Mouse (Mus musculus) thymus, adult 2 months (tissue): ENCODE measurements around the gene Fndc3b. TPM values are rescaled to one million over a fixed set of nuclear protein-coding genes. Genes with fewer than 3 reads are reported as not detected.

ENCODE experiments used
- DNase-seq: peaks from one replicate; pipeline ENCODE4 v3.0.0; 2021
- H3K27ac ChIP-seq: fragments of 200-500 bp; 2 replicates; pipeline ENCODE4 v1.5.1; 2012; ENCODE audit warnings: low read length, control low read depth; ENCODE audit not compliant: control insufficient read depth, insufficient read depth
- H3K27me3 ChIP-seq: fragments of 200-500 bp; 2 replicates; pipeline ENCODE4 v1.6.1; 2012; ENCODE audit warnings: mild to moderate bottlenecking, low read length, moderate library complexity, mixed read lengths; ENCODE audit not compliant: control insufficient read depth, insufficient read depth
- H3K36me3 ChIP-seq: fragments of 200-500 bp; 2 replicates; pipeline ENCODE4 v1.6.1; 2012; ENCODE audit warnings: mild to moderate bottlenecking, low read length, moderate library complexity; ENCODE audit not compliant: control insufficient read depth, insufficient read depth
- H3K4me1 ChIP-seq: fragments of 200-500 bp; replicated peaks from 2 replicates; pipeline ENCODE4 v1.6.1; 2012; ENCODE audit warnings: low read length; ENCODE audit not compliant: control insufficient read depth, insufficient read depth
- H3K4me3 ChIP-seq: fragments of 200-500 bp; 2 replicates; pipeline ENCODE4 v1.5.1; 2012; ENCODE audit warnings: mild to moderate bottlenecking, low read length, control low read depth, moderate library complexity; ENCODE audit not compliant: control insufficient read depth, insufficient read depth
- CTCF ChIP-seq: fragments of 200-500 bp; IDR thresholded peaks from 2 replicates; pipeline ENCODE4 v1.5.1; 2012; ENCODE audit warnings: mild to moderate bottlenecking, control low read depth, low read length, moderate library complexity, borderline replicate concordance; ENCODE audit not compliant: control insufficient read depth, poor library complexity, insufficient read depth; ENCODE audit errors: extremely low read depth
- POLR2A ChIP-seq: fragments of 200-500 bp; IDR thresholded peaks from 2 replicates; pipeline ENCODE4 v1.6.1; 2012; ENCODE audit warnings: mild to moderate bottlenecking, low read length, control low read depth, moderate library complexity; ENCODE audit not compliant: control insufficient read depth, poor library complexity, insufficient read depth; ENCODE audit errors: extremely low read depth
- WGBS: fragments of 180-500 bp; shearing (Covaris S2); methylation state at CpG from one replicate; pipeline ENCODE4 v1.1.7; 2018; 5-methylcytosine and 5-hydroxymethylcytosine counted together
- polyA plus RNA-seq: library from polyadenylated mRNA; depleted of rRNA; stranded (reverse); fragments of >200 nt; gene quantifications from 2 replicates; pipeline ENCODE4 v1.2.3, GENCODE M21; 2012

Gene Fndc3b
- polyA plus RNA-seq, 1 experiment: 4.7 TPM

DNA sequence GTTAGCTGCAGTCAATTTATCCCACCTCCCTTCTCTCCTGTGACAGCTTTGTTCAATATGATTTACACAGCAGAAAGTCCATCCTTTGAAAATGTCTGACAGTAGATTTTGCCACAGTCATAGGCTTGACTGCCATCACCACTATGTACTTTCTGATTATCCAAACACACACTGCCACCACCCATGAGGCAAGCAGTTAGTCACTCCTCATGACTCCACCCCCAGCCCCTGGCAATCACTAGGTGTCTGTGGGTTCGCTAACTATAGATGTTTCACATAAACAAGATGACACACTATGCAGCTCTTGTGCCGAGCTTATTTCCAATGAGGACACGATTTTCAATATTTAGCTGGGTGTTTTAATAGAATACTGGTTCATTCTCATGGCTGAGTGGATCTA is 160.1 kb downstream of the Fndc3b start:
- H3K4me1 ChIP-seq: no peaks in the 10 kb centered on the region
- TF ChIP-seq CTCF (no peak), POLR2A (no peak)
- H3K36me3 ChIP-seq: no peaks in the 10 kb centered on the region
- H3K27me3 ChIP-seq: no peaks in the 10 kb centered on the region
- no peak overlapping the region for H3K4me3 ChIP-seq
- WGBS: 92% methylated on average over 3 of the region's 3 CpGs
- no peak for DNase-seq
- no peak overlapping the region for H3K27ac ChIP-seq

DNA sequence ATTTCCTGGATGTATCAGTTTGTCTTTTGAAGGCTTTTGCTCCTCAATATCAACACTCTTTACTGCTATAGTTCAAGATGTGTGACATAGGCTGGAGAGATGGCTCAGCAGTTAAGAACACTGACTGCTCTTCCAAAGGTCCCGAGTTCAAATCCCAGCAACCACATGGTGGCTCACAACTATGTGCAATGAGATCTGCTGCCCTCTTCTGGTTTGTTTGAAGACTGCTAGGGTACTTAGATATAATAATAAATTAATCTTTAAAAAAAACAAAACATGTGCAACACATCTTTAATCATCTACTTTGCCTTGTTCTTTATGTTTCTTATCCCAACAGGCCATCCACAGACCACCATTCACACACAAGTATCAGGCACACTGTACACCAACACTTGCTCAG is 160.7 kb downstream of the Fndc3b start:
- H3K4me3 ChIP-seq: no peak overlapping the region
- no peaks in the 10 kb centered on the region for H3K36me3 ChIP-seq
- H3K27me3 ChIP-seq: no peaks in the 10 kb centered on the region
- no peak for DNase-seq
- H3K27ac ChIP-seq: no peak overlapping the region
- 87% methylated on average over 1 of the region's 1 CpGs for WGBS
- no peaks in the 10 kb centered on the region for H3K4me1 ChIP-seq
- TF ChIP-seq POLR2A (no peak), CTCF (no peak)

DNA sequence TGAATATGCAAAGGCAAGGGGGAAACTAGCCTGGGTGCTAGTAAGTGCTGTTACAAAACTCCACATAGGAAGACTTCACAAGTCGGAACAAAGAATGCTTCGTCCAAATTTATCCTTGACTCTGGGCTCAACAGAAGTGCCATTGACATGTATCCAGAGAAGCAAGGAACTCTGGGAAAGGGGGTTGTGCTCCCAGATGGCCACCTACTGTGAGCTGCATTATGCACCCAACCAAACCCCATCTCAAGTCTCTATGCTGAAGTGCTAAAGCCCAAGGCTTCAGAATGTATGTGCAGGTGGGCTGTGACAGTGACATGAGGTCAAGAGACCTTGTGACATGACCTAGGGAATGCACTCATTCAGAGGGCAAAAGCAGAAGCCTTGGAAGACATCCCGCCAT is 165.5 kb downstream of the Fndc3b start:
- Histone ChIP-seq H3K4me3 (no peak overlapping the region), H3K36me3 (no peaks in the 10 kb centered on the region), H3K27me3 (no peaks in the 10 kb centered on the region), H3K27ac (no peak overlapping the region), H3K4me1 (no peaks in the 10 kb centered on the region)
- no peak for TF ChIP-seq CTCF
- 97% methylated on average over 3 of the region's 3 CpGs for WGBS
- DNase-seq: no peak

DNA sequence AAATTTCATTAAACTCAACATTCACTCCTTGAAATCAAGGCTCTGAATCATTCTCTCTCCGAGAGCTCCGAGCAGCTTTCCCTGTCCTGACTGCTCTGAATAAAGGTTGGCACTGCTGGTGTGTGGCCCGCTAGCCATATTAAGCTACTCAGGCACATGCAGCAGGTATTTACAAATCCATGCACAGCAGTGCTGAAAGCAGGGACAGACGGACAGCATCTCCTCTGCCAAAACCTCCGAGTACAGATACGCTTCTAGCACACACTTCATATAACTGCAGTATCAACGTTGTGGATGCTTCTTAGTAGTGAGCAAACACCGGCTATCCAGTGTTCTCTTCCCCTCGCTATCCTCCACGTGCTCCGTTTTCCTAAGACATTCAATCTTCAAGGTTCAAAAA is 167.0 kb downstream of the Fndc3b start:
- no peaks in the 10 kb centered on the region for H3K4me1 ChIP-seq
- no peak for DNase-seq
- no peaks in the 10 kb centered on the region for H3K27me3 ChIP-seq
- no peak for TF ChIP-seq CTCF
- no peak for TF ChIP-seq POLR2A
- no peak overlapping the region for H3K4me3 ChIP-seq
- WGBS: 97% methylated on average over 11 of the region's 11 CpGs
- H3K36me3 ChIP-seq: no peaks in the 10 kb centered on the region
- no peak overlapping the region for H3K27ac ChIP-seq

DNA sequence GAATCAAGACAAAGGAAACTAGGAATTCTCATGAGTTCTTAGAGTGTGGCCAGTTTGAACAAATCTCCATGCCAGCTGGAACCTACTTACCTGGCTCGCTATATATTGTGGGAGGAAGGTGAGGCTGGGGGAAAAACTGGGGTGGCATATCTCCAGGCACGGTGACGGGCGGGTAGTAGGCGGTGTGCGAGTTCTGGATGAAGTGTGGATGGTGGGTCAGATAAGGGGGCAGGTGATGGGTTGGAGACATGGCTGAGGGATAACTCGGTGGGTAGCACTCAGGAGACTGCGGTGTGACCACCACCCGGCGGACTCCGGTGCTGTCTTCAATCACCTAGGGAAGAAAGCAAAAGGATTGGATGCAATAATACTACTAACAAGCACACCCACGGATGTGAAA is 169.3 kb downstream of the Fndc3b start:
- no peaks in the 10 kb centered on the region for H3K4me1 ChIP-seq
- WGBS: 98% methylated on average over 12 of the region's 12 CpGs
- no peak overlapping the region for H3K4me3 ChIP-seq
- no peaks in the 10 kb centered on the region for H3K36me3 ChIP-seq
- no peak overlapping the region for H3K27ac ChIP-seq
- DNase-seq: no peak
- no peak for TF ChIP-seq CTCF
- TF ChIP-seq POLR2A: no peak
- no peaks in the 10 kb centered on the region for H3K27me3 ChIP-seq

DNA sequence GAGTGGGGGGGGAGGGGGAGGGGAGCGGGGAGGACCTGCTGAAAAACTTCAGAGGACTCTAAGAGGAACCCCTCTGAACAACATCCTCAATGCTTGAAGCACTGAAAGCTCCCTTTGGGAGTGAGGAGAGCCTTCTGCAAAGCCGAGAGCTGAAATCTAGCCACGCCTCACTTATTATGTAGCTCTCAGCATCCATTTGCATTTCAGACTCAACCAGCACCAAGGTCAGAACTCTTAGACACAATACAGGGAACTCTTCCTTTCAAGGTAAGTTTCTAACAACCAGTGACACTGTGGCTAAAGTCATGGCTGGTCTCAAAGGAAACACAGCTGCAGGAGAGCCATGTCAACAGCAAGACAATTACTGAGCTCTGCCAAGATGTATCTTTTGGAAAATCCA is 169.9 kb downstream of the Fndc3b start:
- DNase-seq: no peak
- WGBS: 90% methylated on average over 3 of the region's 3 CpGs
- Histone ChIP-seq H3K36me3 (no peaks in the 10 kb centered on the region), H3K4me1 (no peaks in the 10 kb centered on the region), H3K27ac (no peak overlapping the region), H3K27me3 (no peaks in the 10 kb centered on the region), H3K4me3 (no peak overlapping the region)
- TF ChIP-seq POLR2A: no peak
- TF ChIP-seq CTCF: no peak

DNA sequence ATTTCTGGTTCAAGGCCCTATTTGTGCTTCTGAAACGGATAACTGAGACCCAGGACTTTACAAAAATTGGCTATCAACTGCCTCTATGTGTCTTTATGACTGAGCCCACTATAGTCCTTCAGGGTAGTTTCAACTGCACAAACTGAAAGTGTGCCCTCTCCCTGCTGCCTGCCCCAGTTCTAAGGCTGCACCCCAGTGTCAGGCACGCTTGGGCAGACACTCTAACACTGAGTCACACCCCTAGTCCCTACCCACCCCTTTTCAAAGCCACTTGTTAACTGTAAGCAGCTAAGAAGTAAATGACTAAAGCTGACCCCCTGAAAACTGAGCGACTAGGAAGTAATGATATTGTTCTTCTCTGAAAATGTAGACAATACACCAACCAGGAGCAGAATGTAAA is 176.9 kb downstream of the Fndc3b start:
- no peaks in the 10 kb centered on the region for H3K27me3 ChIP-seq
- TF ChIP-seq CTCF (no peak), POLR2A (no peak)
- DNase-seq: no peak
- no peaks in the 10 kb centered on the region for H3K36me3 ChIP-seq
- WGBS: 83% methylated on average over 3 of the region's 3 CpGs
- H3K4me3 ChIP-seq: no peak overlapping the region
- H3K27ac ChIP-seq: no peak overlapping the region
- H3K4me1 ChIP-seq: no peaks in the 10 kb centered on the region

DNA sequence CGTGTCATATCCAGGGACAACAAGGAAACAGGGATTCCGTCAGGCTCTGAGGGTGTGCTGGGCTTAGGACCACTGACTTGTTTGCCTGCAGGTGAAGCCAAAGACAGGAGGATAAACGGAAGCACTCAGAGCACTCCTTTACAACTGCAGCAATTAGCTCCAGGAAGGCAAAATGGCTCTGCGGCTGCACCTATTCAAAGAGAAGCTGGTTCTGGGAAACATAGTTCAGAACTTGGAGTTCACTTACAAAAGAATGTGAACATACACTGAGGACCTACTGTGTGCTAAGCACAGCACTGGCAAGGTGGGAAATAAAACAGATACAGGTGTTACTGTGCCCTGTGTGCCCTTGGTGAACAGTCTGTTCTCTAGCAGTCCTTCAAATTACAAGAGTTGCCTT is 177.4 kb downstream of the Fndc3b start:
- Histone ChIP-seq H3K27me3 (no peaks in the 10 kb centered on the region), H3K4me3 (no peak overlapping the region), H3K4me1 (no peaks in the 10 kb centered on the region), H3K27ac (no peak overlapping the region), H3K36me3 (no peaks in the 10 kb centered on the region)
- WGBS: 99% methylated on average over 4 of the region's 4 CpGs
- DNase-seq: no peak
- no peak for TF ChIP-seq POLR2A
- no peak for TF ChIP-seq CTCF
